Mouse (Mus musculus) forebrain, embryonic 14.5 days (tissue): Measurements from ENCODE around the gene Gadd45gip1. TPM values are rescaled to one million over a fixed set of nuclear protein-coding genes. Genes with fewer than 3 reads are reported as not detected.
"Not testable (repeated sequence)": the region's sequence is repeated elsewhere in the genome, so short reads cannot be mapped to it uniquely, and the experiment has no call there.

ENCODE experiments used
- ATAC-seq: fragments of 200-750 bp; cut with Nextera tagmentation; 2 replicates; pipeline ENCODE4 v1.8.0; 2017; ENCODE audit warnings: mild to moderate bottlenecking, moderate library complexity
- DNase-seq: peaks from one replicate; pipeline ENCODE4 v3.0.0-alpha.2; 2015; ENCODE audit warnings: low spot score
- H3K27ac ChIP-seq: fragments of 300-500 bp; sonication (generic); 2 replicates; pipeline ENCODE4 v1.5.1; 2014; ENCODE audit warnings: low read depth, mild to moderate bottlenecking, control low read depth, low read length, moderate library complexity
- H3K27me3 ChIP-seq: fragments of 300-500 bp; sonication (generic); replicated peaks from 2 replicates; pipeline ENCODE4 v1.6.1; 2014; ENCODE audit warnings: low read length, control low read depth, mixed read lengths; ENCODE audit not compliant: control insufficient read depth, insufficient read depth
- H3K36me3 ChIP-seq: fragments of 300-500 bp; sonication (generic); 2 replicates; pipeline ENCODE4 v1.6.1; 2014; ENCODE audit warnings: low read length, control low read depth; ENCODE audit not compliant: control insufficient read depth, insufficient read depth
- H3K4me1 ChIP-seq: fragments of 300-500 bp; sonication (generic); 2 replicates; pipeline ENCODE4 v1.6.1; 2014; ENCODE audit warnings: antibody characterized with exemption, low read length, control low read depth; ENCODE audit not compliant: control insufficient read depth, insufficient read depth
- H3K4me2 ChIP-seq: fragments of 300-500 bp; sonication (generic); 2 replicates; pipeline ENCODE4 v1.6.1; 2014; ENCODE audit warnings: mild to moderate bottlenecking, control low read depth, low read length
- H3K4me3 ChIP-seq: fragments of 300-500 bp; sonication (generic); 2 replicates; pipeline ENCODE4 v1.5.1; 2014; ENCODE audit warnings: low read depth, low read length, control low read depth
- H3K9ac ChIP-seq: fragments of 300-500 bp; sonication (generic); 2 replicates; pipeline ENCODE4 v1.6.1; 2014; ENCODE audit warnings: mild to moderate bottlenecking, low read length, control low read depth, moderate library complexity
- H3K9me3 ChIP-seq: fragments of 300-500 bp; sonication (generic); replicated peaks from 2 replicates; pipeline ENCODE4 v1.6.1; 2016; ENCODE audit warnings: low read length, control low read depth, mixed read lengths; ENCODE audit not compliant: control insufficient read depth
- WGBS: fragments of 180-500 bp; shearing (Covaris S2); extraction: QIAGEN DNeasy Blood & Tissue Kit; methylation state at CpG from one replicate; pipeline ENCODE4 v1.1.7; 2014; 5-methylcytosine and 5-hydroxymethylcytosine counted together
- polyA plus RNA-seq: library from polyadenylated mRNA; unstranded; fragments of >200 nt; fragmentation: Nextera tagmentation; extraction: Ambion mirVana; gene quantifications from 2 replicates; pipeline ENCODE4 v1.2.1, GENCODE M21; 2014

Gene Gadd45gip1
- polyA plus RNA-seq, 1 experiment from 2014 or later, result 41.3 TPM

DNA sequence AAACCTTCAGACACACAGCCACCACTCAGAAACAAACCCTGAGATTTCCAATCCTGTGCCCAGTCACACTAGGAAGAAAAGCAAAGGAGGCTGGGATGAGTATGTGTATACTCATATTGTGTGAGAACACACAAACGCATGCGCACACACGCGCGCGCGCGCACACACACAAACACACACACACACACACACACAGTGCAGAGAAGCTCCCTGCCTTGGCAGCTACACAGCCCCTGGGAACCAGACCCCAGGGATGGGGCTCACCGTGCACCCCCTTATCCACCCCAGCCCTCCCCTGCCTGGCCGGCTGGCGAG lies 17.1 kb upstream of the Gadd45gip1 start:
- Histone ChIP-seq H3K9me3 (no peaks in the 10 kb centered on the region), H3K27ac (peak overlapping the region; percentile 95), H3K4me3 (no peak overlapping the region), H3K36me3 (no peaks in the 10 kb centered on the region), H3K9ac (peak overlapping the region; percentile 29; the same call in 1 of the 2 replicates), H3K4me1 (peaks cover 33% of the 10 kb centered on the region), H3K4me2 (0 out of 2 replicates have a peak overlapping the region, but pooled peaks have one; percentile 16), H3K27me3 (no peaks in the 10 kb centered on the region)
- ATAC-seq (peak; percentile 30; the same call in 1 of the 2 replicates), DNase-seq (no peak)
- WGBS, result 64% methylated on average over 11 of the region's 11 CpGs

GRCm38 (mm10) chr8:84814555-84815441 lies 16.5 kb upstream of the Gadd45gip1 start:
- Histone ChIP-seq H3K27me3 (no peaks in the 10 kb centered on the region), H3K27ac (peak overlapping the region; percentile 95), H3K4me3 (no peak overlapping the region), H3K9me3 (no peaks in the 10 kb centered on the region), H3K36me3 (no peaks in the 10 kb centered on the region), H3K9ac (peak overlapping the region; percentile 29), H3K4me2 (peak overlapping the region; percentile 16; the same call in 1 of the 2 replicates), H3K4me1 (peaks cover 27% of the 10 kb centered on the region)
- ATAC-seq, result peak; percentile 57
- peak; percentile 81 for DNase-seq
- WGBS, result 32% methylated on average over 19 of the region's 19 CpGs

- ATAC-seq, result peak; percentile 51
- Histone ChIP-seq H3K4me2 (no peak overlapping the region), H3K9me3 (no peaks in the 10 kb centered on the region)
Observed at GRCm38 (mm10) chr8:84815547-84815946, 15.8 kb upstream of the Gadd45gip1 start.

GRCm38 (mm10) chr8:84816117-84816516 lies 15.2 kb upstream of the Gadd45gip1 start:
- H3K9ac ChIP-seq, result no peak overlapping the region
- H3K9me3 ChIP-seq, result no peaks in the 10 kb centered on the region
- H3K4me1 ChIP-seq, result peaks cover 20% of the 10 kb centered on the region
- H3K27ac ChIP-seq, result no peak overlapping the region
- ATAC-seq (no peak), DNase-seq (no peak)
- no peaks in the 10 kb centered on the region for H3K36me3 ChIP-seq
- H3K4me2 ChIP-seq, result no peak overlapping the region
- 79% methylated on average over 17 of the region's 17 CpGs for WGBS
- H3K27me3 ChIP-seq, result no peaks in the 10 kb centered on the region
- H3K4me3 ChIP-seq, result no peak overlapping the region

More at GRCm38 (mm10) chr8:84815547-84815946, 15.8 kb upstream of the Gadd45gip1 start:
- no peaks in the 10 kb centered on the region for H3K27me3 ChIP-seq
- H3K9ac ChIP-seq, result no peak overlapping the region
- peak overlapping the region; percentile 95 for H3K27ac ChIP-seq
- DNase-seq, result peak; percentile 87
- 11% methylated on average over 9 of the region's 9 CpGs for WGBS
- no peaks in the 10 kb centered on the region for H3K36me3 ChIP-seq
- H3K4me1 ChIP-seq, result peaks cover 23% of the 10 kb centered on the region
- no peak overlapping the region for H3K4me3 ChIP-seq

DNA sequence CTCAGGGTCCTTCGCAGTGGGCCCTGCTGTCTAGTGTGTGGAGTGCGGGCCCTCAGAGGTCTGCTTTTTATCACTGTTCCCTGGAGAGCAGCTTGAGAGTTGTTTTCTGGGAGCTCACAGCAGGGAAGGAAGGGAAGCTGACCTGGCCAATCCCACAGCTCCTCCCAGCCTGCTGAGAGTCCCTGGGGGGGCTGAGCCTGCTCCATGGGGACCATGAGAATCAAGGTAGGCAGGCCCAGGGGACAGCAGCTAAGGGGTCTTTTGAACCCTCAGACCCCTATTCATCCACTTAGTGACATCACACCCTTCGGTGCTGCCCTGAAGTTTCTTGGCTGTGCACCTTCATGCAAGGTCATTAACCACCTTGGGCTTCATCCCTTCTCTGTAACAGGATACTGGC lies 8.6 kb upstream of the Gadd45gip1 start, which contains the start of gene Dand5:
Gene Dand5, minus strand, starts transcription at position 101 of the 400 bp plus-strand sequence.
- H3K27me3 ChIP-seq, result no peaks in the 10 kb centered on the region
- no peaks in the 10 kb centered on the region for H3K36me3 ChIP-seq
- no peak within 1 kb of the TSS for H3K27ac ChIP-seq
- 43% methylated on average over 3 of the region's 3 CpGs for WGBS
- H3K9me3 ChIP-seq, result no peaks in the 10 kb centered on the region
- ATAC-seq, result no peak
- DNase-seq, result no peak
- H3K9ac ChIP-seq, result no peak within 1 kb of the TSS
- 0 out of 2 replicates have a peak, but pooled peaks cover 3% of the 10 kb centered on the region for H3K4me1 ChIP-seq
- H3K4me3 ChIP-seq, result no peak within 1 kb of the TSS
- peak within 1 kb of the TSS; percentile 53 for H3K4me2 ChIP-seq

DNA sequence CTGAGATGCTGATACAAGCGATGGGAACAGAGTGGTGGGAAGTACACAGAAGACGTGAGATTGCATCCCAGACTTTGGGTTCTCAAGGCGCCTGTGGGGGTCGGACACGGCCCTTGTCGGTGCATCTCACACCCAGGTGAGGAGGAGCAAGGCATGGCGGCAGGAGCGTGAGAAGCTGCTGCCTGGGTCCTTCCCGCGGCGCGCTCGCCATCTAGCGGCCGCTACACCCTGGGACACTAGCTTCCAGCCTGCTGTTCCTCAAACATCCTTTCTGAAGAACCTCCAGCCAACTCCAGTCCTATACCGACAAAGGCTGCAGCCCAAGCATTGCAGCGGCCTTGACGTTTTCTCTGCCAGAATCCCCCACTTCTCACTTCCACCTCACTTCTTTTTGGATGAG lies 7.7 kb upstream of the Gadd45gip1 start:
- ATAC-seq, result peak; percentile 88
- Histone ChIP-seq H3K9me3 (no peaks in the 10 kb centered on the region), H3K27me3 (no peaks in the 10 kb centered on the region), H3K4me1 (0 out of 2 replicates have a peak, but pooled peaks cover 3% of the 10 kb centered on the region), H3K4me3 (no peak overlapping the region), H3K27ac (no peak overlapping the region), H3K9ac (no peak overlapping the region), H3K36me3 (no peaks in the 10 kb centered on the region), H3K4me2 (peak overlapping the region; percentile 53)
- WGBS, result under 1% methylated on average over 15 of the region's 18 CpGs
- DNase-seq, result peak; percentile 89

GRCm38 (mm10) chr8:84825636-84826035 lies 5.7 kb upstream of the Gadd45gip1 start:
- H3K4me1 ChIP-seq, result 0 out of 2 replicates have a peak, but pooled peaks cover 3% of the 10 kb centered on the region
- no peak overlapping the region for H3K27ac ChIP-seq
- ATAC-seq (no peak), DNase-seq (no peak)
- 86% methylated on average over 4 of the region's 4 CpGs for WGBS
- no peaks in the 10 kb centered on the region for H3K27me3 ChIP-seq
- no peaks in the 10 kb centered on the region for H3K36me3 ChIP-seq
- H3K9me3 ChIP-seq, result no peaks in the 10 kb centered on the region
- H3K4me2 ChIP-seq, result no peak overlapping the region
- H3K9ac ChIP-seq, result no peak overlapping the region
- H3K4me3 ChIP-seq, result no peak overlapping the region

DNA sequence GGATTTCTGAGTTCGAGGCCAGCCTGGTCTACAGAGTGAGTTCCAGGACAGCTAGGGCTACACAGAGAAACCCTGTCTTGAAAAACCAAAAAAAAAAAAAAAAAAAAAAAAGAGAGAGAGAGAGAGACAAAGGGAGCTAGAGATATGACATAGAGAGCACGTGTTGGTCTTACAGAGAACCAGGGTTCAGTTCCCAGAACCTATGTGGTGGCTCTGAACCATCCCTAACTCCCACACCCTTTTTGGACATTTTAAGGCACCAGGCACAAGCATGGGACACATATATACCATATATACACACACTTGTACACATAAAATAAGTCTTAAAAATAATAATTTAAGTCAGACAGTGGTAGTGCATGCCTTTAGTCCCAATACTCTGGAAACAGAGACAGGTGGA lies 4.8 kb upstream of the Gadd45gip1 start:
- H3K4me2 ChIP-seq, ATAC-seq, H3K9ac ChIP-seq, H3K27me3 ChIP-seq, H3K27ac ChIP-seq, DNase-seq, H3K4me1 ChIP-seq, H3K4me3 ChIP-seq, H3K9me3 ChIP-seq, H3K36me3 ChIP-seq: not testable (repeated sequence)
- WGBS, result 88% methylated on average over 2 of the region's 2 CpGs
